Mouse (Mus musculus): ENCODE data around the gene Rpn1.

DNA sequence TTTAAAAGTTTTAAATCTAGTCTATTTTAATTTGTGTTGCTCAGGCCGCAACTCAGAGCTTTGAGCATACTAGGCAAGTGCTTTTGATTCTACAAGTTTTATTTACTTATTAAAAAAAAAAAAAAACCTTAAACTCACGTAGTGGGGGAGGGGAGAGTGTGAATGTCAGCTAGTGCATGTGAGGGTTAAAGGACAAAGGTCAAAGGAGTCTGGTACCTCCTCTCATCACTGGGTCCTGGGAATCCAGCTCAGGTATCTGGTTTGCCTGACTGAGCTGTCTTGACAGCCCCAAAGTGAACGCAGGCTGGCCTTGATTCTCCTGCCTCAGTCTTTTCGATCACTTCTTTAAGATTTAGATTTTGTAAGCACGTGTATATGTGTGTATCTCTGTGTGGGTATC is 28.6 kb upstream of the Rpn1 start:
- TF ChIP-seq CTCF (IDR thresholded peaks at IDR 0.05; ENCODE audit: low read depth, low read length) (no peak), EP300 (IDR thresholded peaks at IDR 0.05; ENCODE audit: insufficient read depth, low read depth, low read length) (no peak), POLR2A (IDR thresholded peaks at IDR 0.05; ENCODE audit: insufficient read depth, low read length) (no peak)
